Mouse (Mus musculus) leukemia stem cell, adult 10-12 weeks (primary cell): ENCODE measurements around the gene Slfn4. TPM values are rescaled to one million over a fixed set of nuclear protein-coding genes. Genes with fewer than 3 reads are reported as not detected.

Experiments used
- polyA plus RNA-seq: library from polyadenylated mRNA; stranded (reverse); fragments of >175 nt; gene quantifications from 2 replicates; pipeline ENCODE4 v1.2.3, GENCODE M21; 2012; ENCODE audit warnings: low replicate concordance

Gene Slfn4
- polyA plus RNA-seq, result 0.26 and 0.41 TPM in 2 replicates

DNA sequence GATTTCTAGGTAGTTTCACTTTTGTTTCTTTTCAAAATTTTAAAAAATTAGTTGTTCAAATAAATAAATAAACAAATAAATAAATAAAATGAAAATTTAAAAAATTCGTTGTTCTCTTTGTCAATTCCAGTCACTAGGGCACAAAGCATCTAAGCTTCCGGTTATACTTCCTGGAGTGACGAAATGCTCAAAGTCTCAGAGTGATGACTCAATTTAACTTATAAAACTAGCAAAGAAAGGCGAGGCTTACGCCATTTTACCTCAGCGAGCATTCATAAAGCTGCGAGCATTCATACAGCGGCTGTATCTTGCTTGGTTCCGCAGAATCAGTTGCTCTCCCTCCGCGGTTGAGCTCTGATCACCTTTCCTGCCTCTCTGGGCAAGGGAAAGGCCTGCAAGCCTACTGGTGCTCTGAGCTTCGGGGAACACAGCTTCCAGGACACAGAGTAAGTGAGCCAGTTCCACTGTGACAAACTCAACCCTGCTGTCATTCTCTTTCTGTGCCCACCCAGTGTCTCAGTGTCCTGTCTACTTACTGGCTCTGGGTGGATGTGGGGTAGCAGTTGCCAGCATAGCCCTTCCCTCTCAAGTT, at the start of gene Slfn4:
TSS of gene Slfn4 (plus strand) at position 239 of the 592 bp plus-strand sequence.

DNA sequence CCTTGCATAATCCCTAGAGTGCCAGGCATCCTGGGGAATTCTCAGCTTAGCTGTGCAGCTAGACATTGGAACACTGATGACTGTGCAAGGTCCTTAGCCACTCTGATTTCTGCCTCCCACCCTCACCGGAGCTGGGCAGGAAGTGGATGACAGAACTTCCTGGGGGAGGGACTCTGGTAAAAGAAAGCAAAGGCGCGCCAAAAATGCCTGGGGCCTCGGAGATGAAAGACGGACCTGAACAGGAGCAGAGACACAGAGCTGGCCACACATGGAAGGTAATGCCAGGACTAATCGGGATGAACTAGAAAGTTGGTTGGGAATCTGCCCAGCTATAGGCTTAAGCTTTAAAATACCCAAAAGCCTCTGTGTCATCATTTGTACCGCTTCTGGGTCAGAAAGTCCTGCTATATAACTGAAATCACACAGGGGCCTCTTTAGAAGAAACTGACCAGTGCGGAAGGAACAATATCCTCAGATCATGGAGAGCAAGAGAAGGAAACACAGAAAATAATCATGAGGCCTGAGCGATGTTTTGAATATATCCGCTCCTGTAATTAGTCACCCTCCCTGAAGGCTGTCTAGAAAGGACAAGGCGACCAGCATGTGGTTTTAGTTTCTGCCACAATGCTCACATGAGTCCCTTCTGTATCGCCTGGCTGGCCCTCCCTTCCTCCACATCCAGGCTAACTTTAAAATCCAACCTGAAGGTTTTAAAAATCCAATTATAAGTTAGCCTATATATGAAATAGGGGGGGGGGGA, 16.3 kb downstream of the Slfn4 start, which contains the start of gene Slfn3:
TSS of gene Slfn3 (plus strand) at position 197 of the 760 bp plus-strand sequence.

Other genes starting within 250 kb of the Slfn4 start
- gene Slfn5, start 223.8 kb upstream of the Slfn4 start, polyA plus RNA-seq, result 0.74 and 0.99 TPM in 2 replicates
- 2.0 and 5.0 TPM in 2 replicates for gene Slfn9, start 183.4 kb upstream of the Slfn4 start, polyA plus RNA-seq
- gene Slfn8, start 154.4 kb upstream of the Slfn4 start, polyA plus RNA-seq, result 1.7 and 2.2 TPM in 2 replicates
- gene Slfn2, start 110.1 kb upstream of the Slfn4 start, polyA plus RNA-seq, result 0.92 and 5.7 TPM in 2 replicates
- gene Slfn1, start 58.3 kb upstream of the Slfn4 start, polyA plus RNA-seq, result 0.63 and 1.1 TPM in 2 replicates
- 0.80 TPM in 1 of 2 replicates, not detected in the other for gene Slfn3, start 16.1 kb downstream of the Slfn4 start, polyA plus RNA-seq
- gene Slfn14, start 111.5 kb downstream of the Slfn4 start, polyA plus RNA-seq, result 0.15 and 0.91 TPM in 2 replicates
- 12.4 and 24.2 TPM in 2 replicates for gene Ap2b1, start 123.8 kb downstream of the Slfn4 start, polyA plus RNA-seq
- 3.9 and 5.0 TPM in 2 replicates for gene Pex12, start 127.4 kb downstream of the Slfn4 start, polyA plus RNA-seq
- gene Rasl10b, start 234.0 kb downstream of the Slfn4 start, polyA plus RNA-seq, result 0.09 and 0.11 TPM in 2 replicates